Mouse (Mus musculus) bone marrow, adult 2 months (tissue): ENCODE measurements around the gene Erich2.

ENCODE experiments used
- CTCF ChIP-seq: fragments of 200-500 bp; IDR thresholded peaks from 2 replicates; pipeline ENCODE4 v1.5.1; 2011; ENCODE audit warnings: low read length, control low read depth; ENCODE audit not compliant: control insufficient read depth, insufficient read depth
- POLR2A ChIP-seq: fragments of 200-500 bp; IDR thresholded peaks from 2 replicates; pipeline ENCODE4 v1.6.1; 2011; ENCODE audit warnings: low read depth, mild to moderate bottlenecking, control low read depth, low read length, borderline replicate concordance; ENCODE audit not compliant: control insufficient read depth

GRCm38 (mm10) chr2:70567682-70568077 is 59.1 kb downstream of the Erich2 start:
- TF ChIP-seq CTCF (no peak), POLR2A (no peak)
